Mouse (Mus musculus) T-cell, adult 66 days (primary cell): ENCODE data around the gene Vmn1r219. TPM values are rescaled to one million over a fixed set of nuclear protein-coding genes. Genes with fewer than 3 reads are reported as not detected.

ENCODE experiments used
- total RNA-seq, 2 experiments: library from RNA; stranded (reverse); gene quantifications; 3 replicates in 1 of 2; 4 replicates in 1 of 2; pipeline ENCODE4 v1.2.4; 2023

The Vmn1r219 gene
- not detected for total RNA-seq

DNA sequence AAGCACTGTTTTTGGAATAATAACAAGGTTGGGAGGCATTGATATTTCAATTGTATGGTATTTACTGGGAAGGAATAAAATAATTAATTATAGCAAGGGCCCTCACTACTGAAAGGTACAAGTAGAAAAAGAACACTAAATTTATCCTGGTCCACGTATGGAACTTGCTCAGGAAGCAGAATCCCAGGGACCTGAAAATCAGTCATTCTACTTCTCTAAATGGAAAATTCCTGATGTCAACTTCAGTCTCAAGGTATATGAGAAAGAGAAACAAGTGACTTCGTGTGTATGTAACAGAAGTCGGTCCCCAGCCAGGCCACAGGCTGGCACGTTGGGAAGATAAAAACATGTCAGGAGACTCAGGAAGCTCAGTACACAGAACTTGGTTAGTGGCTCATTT is at the start of gene Vmn1r219:
TSS of gene Vmn1r219 (plus strand) at position 301 of the 400 bp plus-strand sequence.

DNA sequence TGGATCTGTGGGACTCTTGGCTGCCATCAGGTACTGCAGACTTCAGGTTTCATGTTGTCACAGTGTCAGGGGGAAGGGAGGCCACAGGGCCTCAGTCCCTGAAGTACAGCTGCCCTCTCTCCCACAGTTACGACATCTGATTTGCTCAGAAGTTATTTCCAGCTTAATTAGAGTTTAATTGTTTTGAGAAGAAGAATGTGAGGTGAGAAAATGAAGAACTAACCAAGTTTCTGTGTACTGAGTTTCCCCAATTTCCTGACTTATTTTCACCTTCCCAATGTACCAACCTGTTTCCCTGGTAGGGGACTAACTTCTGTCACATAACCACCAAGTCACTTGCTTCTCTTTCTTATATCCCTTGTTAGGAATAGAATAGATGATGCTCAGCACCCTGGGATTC is 41.0 kb upstream of the Vmn1r219 start, which contains the start of gene Vmn1r217:
TSS of gene Vmn1r217 (minus strand) at position 101 of the 400 bp plus-strand sequence.

DNA sequence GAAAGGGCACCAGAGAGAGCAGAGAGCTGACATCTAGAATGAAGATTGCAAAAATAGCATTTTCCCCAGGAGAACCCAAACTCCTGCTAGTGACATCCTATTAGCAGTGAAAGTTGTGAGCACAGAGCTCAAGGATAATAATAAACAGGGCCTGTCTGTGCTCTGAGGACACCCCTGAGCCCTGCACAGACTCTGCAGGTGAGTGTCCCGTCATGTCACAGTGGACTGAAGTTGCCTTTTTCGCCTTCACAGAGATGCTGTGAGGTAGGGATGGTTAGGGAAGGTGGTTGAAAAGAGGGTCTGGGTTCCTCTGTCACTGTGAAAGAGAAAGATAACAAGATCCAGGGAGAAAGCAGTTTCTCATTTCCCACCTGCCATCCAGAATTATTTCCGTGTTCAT is 26.0 kb upstream of the Vmn1r219 start, which contains the start of gene Vmn1r218:
TSS of gene Vmn1r218 (plus strand) at position 57 of the 400 bp plus-strand sequence.

DNA sequence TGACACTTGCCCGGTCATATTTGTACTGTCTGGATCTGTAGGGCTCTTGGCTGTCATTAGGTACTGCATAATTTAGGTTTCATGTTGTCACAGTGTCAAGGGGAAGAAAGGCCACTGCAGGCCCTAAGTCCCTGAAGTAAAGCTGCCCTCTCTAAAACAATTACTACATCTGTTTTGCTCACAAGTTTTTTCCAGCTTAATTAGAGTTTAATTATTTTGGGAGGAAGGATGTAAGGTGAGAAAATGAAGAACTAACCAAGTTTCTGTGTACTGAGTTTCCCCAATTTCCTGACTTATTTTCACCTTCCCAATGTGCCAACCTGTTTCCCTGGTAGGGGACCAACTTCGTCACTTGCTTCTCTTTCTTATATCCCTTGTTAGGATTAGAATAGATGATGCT is 28.8 kb downstream of the Vmn1r219 start, which contains the start of gene Vmn1r220:
TSS of gene Vmn1r220 (minus strand) at position 101 of the 400 bp plus-strand sequence.

DNA sequence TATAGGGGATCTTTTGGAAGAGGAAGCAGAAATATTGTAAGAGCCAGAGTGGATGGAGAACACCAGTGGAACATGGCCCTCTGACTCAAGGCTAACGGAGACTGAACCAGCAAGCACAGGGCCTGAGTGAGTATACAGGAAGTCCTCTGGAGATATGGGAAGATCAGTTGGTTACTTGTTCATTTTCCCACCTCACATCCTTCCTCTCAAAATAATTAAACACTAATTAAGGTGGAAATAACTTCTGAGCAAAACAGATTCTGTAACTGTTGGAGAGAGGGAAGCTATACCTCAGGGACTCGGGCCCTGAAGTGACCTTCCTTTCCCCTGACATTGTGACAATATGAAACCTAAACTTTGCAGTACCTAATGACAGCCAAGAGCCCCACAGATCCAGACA is 54.7 kb downstream of the Vmn1r219 start, which contains the start of gene Vmn1r221:
TSS of gene Vmn1r221 (plus strand) at position 301 of the 400 bp plus-strand sequence.

Other genes with a start within 250 kb of the Vmn1r219 start
- gene Vmn1r213, start 151.7 kb upstream of the Vmn1r219 start, total RNA-seq: not detected
- not detected for gene Vmn1r214, start 128.9 kb upstream of the Vmn1r219 start, total RNA-seq
- gene Vmn1r215, start 91.3 kb upstream of the Vmn1r219 start, total RNA-seq: not detected
- gene Vmn1r217, start 41.1 kb upstream of the Vmn1r219 start, total RNA-seq: not detected
- not detected for gene Vmn1r218, start 26.2 kb upstream of the Vmn1r219 start, total RNA-seq
- gene Vmn1r220, start 28.7 kb downstream of the Vmn1r219 start, total RNA-seq: not detected
- not detected for gene Vmn1r221, start 54.8 kb downstream of the Vmn1r219 start, total RNA-seq
- gene Vmn1r222, start 76.6 kb downstream of the Vmn1r219 start, total RNA-seq: not detected
- gene Vmn1r223, start 87.8 kb downstream of the Vmn1r219 start, total RNA-seq: not detected
- gene Zfp322a, start 209.9 kb downstream of the Vmn1r219 start, total RNA-seq: 10 to 100 TPM; 20.0 to 22.2 TPM